Mouse (Mus musculus) brain, embryonic 14.5 days (tissue): ENCODE data around the gene Kcmf1.

Experiments used
- CTCF ChIP-seq: fragments of 200-500 bp; IDR thresholded peaks from 2 replicates; pipeline ENCODE4 v1.5.1; 2012; ENCODE audit warnings: inconsistent platforms, mild to moderate bottlenecking, moderate library complexity, borderline replicate concordance; ENCODE audit not compliant: insufficient read depth, insufficient read length; ENCODE audit errors: extremely low read depth
- POLR2A ChIP-seq: fragments of 200-500 bp; IDR thresholded peaks from 2 replicates; pipeline ENCODE4 v1.6.1; 2012; ENCODE audit warnings: mild to moderate bottlenecking, inconsistent platforms, borderline replicate concordance; ENCODE audit not compliant: poor library complexity, insufficient read depth, insufficient read length, severe bottlenecking; ENCODE audit errors: extremely low read depth

GRCm38 (mm10) chr6:72929795-72930398, 30.1 kb upstream of the Kcmf1 start:
- TF ChIP-seq CTCF (no peak), POLR2A (no peak)
